Mouse (Mus musculus) layer of hippocampus, adult 18-20 months (tissue): ENCODE measurements around the gene Cyp2c23. TPM values are rescaled to one million over a fixed set of nuclear protein-coding genes. Genes with fewer than 3 reads are reported as not detected.
A peak's percentile ranks its signal among the peaks of the same experiment; 100 is the strongest.

Experiments used
- DNase-seq, 2 experiments: peaks; one replicate each; pipeline ENCODE4 v3.0.0; 2022; ENCODE audit warnings: low spot score in 2 of 2
- long read RNA-seq: library from polyadenylated mRNA; stranded (forward); transcript quantifications from one replicate; pipeline ENCODE4 v2.0.0, GENCODE M21; 2021
- total RNA-seq, 2 experiments: library from RNA; stranded (reverse); gene quantifications; 2 replicates each; pipeline ENCODE4 v1.2.3; 2021

Gene Cyp2c23
- total RNA-seq, result not detected
- long read RNA-seq, result 0 reads

DNA sequence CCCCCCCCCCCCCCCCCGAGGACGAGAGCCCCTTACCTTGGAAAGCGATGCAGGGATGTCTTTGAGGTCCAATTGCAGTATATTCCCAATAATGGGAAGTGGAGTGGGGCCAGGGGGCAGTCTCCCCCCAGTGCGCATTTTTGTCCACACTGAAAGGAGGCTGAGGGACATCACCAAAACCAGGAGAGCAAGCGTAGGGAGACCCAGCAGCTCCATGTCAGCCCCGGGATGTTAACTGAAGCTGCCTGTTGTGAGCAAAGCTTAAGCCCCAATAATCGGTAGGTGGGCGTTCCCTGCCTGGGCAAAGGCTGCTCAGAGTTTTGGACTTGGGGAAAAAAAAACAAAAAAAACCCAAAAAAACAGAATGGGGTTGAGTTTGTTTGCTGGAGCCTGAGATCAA, at the start of gene Cyp2c23:
Gene Cyp2c23 (minus strand): TSS at position 237 of the 400 bp plus-strand sequence.
- DNase-seq, result no peak

DNA sequence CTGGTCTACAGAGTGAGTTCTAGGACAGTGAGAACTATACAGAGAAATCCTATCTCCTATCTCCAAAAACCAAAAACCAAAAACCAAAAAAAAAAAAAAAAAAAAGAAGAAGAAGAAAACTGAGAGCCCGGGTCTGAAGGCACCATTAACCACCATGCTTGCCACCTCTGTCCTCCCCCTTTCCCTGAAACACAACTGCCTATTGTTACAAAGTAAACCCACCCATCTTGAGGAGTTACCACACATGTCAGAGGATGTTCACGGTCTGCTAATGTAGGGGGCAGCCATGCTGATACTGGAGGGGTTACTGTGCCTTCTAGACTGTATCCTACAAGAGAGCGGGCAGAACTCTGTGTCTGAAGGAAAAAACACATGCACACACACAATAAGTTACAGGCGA, 48.0 kb upstream of the Cyp2c23 start:
- no peak for DNase-seq

DNA sequence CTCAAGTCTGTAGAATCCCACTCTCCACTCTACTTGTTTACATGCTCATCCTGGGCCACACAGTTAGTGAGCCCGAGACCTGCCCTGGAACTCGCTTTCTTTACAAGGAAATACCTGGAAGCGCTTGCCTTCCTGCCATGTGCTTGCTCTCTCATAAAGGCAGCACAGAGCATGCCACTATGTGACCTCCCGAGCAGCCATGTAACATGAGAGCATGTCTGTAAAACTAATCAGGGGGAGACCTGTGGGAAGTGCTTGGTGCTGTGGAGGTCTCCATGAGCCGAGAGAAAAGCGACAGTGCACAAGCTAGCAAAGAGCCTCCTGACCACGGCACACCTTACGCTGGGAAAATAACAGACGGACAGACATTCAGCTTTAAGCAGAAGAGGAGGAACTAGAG, 47.4 kb upstream of the Cyp2c23 start:
- no peak for DNase-seq

DNA sequence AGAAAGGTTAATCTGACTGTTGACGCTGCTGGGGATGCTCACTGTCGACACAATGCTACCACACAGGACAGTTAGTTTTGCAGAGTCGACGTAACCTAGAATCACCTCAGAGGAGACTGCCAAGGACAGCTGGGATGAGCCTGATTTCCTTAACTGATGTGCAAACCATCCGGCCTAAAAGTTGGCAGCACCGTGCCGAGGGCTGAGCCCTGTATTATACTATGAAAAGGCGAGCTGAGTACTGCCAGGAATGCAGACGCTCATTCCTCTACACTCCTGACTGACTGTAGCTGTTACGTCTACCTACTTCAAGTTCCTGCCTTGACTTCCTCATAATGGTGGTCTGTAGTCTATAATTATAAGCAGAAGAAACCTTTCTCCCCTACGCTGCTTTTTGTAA, 46.0 kb upstream of the Cyp2c23 start:
- DNase-seq, result no peak

DNA sequence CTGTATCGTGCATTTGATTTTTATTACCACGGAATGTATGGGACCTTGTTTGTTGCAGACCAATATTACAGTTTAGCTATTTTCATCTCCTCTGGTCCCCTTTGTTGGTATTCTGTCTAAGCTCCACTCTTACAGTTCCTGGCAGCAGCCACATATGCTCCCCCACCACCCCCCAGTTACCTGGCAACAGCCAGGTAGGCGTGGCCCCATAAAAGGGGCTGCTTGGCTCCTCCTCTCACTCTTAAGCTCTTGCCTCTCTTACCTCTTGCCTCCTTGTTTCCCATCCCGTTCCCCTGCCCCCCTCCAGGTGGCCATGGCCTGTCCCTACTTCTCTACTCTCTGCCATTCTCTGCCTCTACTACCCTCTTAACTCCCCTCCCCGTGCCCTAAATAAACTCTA, 42.2 kb upstream of the Cyp2c23 start:
- DNase-seq, result no peak

DNA sequence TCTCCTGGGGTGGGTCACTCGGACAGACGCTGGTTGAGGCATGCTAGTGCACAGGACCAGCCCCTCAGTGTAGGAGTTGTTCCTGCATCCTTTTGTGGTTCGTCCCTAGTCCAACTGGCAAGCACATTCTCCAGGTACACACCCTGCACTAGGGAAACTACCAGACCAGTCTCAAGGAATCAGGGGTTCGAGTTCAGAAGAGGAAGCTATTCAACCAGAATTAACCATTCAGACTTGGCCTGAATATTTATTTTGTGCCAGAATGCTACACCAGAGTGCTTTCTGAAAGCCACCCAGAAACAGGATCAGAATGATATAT, 40.9 kb upstream of the Cyp2c23 start:
- no peak for DNase-seq

GRCm38 (mm10) chr19:44069121-44069913, 40.3 kb upstream of the Cyp2c23 start, which contains the start of gene Erlin1:
Gene Erlin1, minus strand, starts transcription at chr19:44069785.
- DNase-seq, result peak; percentile 84 to 90

- DNase-seq, result no peak
Observed at GRCm38 (mm10) chr19:44068232-44068631, 39.2 kb upstream of the Cyp2c23 start.

DNA sequence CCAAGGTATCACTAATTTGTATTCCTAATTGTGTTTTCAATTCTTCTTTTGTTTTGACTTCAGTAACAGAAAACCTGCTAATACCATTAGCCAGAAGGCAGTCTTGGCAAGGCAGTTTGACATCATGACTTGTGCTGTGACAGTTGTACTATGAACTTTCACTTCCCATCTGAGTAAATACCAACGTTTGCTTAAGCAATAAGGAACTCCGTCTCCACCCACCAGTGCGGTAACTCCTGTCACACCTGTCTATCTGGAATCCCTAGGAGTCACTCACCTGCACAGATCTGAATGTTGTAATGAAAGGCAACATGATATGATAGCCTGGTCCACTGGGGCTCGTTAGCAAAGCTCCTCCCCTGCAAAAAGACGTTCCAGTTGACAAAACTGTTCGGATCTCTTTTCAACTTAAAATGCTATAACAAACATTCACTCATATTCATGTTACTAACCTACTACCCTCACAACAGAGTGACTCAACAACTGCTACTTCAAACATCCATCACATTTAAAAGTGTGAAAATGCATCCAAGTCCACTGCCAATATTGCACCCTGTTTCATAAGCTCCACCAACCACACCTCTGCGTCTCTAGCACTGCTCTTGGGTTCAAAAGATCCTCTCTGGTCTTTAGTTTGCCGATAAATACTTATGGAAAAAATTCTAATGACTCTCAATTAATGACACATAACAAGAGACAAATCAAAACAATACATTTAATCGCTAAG, 38.5 kb upstream of the Cyp2c23 start:
- no peak for DNase-seq

GRCm38 (mm10) chr19:44064734-44065133, 35.7 kb upstream of the Cyp2c23 start:
- DNase-seq, result no peak

GRCm38 (mm10) chr19:44063773-44064172, 34.8 kb upstream of the Cyp2c23 start:
- DNase-seq, result no peak

GRCm38 (mm10) chr19:44060226-44060625, 31.2 kb upstream of the Cyp2c23 start:
- no peak for DNase-seq

GRCm38 (mm10) chr19:44055173-44055826, 26.3 kb upstream of the Cyp2c23 start:
- no peak for DNase-seq

- no peak for DNase-seq
Observed at GRCm38 (mm10) chr19:44050388-44050787, 21.4 kb upstream of the Cyp2c23 start.

DNA sequence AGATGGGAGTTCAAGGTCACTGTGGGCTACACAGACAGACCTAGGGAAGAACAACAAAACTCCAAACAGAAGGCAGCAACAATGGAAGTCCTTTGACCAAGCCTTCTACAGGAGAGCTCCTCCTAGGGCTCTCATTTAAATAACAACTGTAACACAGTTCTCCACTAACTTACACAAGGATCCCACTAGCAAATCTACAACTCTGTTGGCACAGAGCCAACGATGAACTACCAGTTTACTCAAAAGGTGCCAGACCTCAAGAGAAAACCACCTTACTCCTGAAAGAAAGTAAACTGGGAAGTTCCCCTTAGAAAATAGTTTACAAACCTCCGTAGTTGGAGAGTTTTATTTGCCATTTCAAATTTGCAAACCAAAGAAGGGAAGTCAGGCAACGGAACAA, 20.3 kb upstream of the Cyp2c23 start:
- no peak for DNase-seq

DNA sequence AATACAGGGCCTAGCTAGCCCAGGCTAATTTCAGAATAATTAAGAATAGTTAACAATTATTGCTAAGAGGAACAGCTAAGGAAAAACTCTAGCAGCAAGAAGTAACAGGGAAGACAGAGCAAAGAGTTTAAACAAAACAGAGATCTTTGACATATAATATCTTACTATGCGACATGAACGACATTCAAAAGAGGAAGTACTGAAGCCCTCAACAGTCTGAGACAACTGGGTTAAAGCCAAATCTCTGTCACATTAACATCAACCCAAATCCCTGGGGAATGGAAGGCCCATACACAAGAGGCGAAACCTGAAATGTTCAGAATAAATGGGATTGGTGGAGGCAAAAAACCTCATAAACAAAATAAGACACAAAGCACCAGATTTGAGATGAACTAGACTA, 16.8 kb upstream of the Cyp2c23 start:
- DNase-seq, result no peak

DNA sequence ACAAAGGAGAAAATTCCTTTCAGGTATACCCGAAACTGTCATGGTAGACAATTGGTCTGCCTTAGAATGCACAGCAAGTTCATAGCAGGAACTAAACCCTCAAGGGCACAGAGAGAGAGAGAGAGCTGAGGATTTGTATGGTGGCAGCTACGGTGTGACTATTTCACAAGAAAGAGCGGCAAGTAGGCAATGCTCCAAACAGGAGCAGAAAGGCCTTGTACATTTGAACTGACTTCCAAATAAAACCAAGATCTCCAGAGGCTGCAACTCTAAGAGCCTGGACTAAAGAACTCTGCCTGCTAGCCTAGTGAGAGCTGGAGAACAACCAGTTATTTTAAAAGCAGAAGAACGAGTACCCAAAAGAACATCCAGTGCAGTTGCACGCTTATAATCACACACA, 13.1 kb upstream of the Cyp2c23 start:
- DNase-seq, result no peak

- no peak for DNase-seq
Observed at GRCm38 (mm10) chr19:44033396-44033795, 4.4 kb upstream of the Cyp2c23 start.

- DNase-seq, result no peak
Observed at GRCm38 (mm10) chr19:44032046-44032744, 3.2 kb upstream of the Cyp2c23 start.

- no peak for DNase-seq
Observed at GRCm38 (mm10) chr19:44030024-44030423, 1.0 kb upstream of the Cyp2c23 start.

GRCm38 (mm10) chr19:44026956-44027530, 2.0 kb downstream of the Cyp2c23 start:
- DNase-seq, result no peak
